Mouse (Mus musculus) neural tube, embryonic 15.5 days (tissue): ENCODE results near the gene Gnai3. TPM values are rescaled to one million over a fixed set of nuclear protein-coding genes. Genes with fewer than 3 reads are reported as not detected.

ENCODE experiments used
- ATAC-seq: fragments of 200-750 bp; cut with Nextera tagmentation; 2 replicates; pipeline ENCODE4 v1.8.0; 2017; ENCODE audit warnings: mild to moderate bottlenecking, moderate TSS enrichment, moderate library complexity; ENCODE audit not compliant: low FRiP score
- H3K27ac ChIP-seq: fragments of 300-500 bp; sonication (generic); replicated peaks from 2 replicates; pipeline ENCODE4 v1.5.1; 2015; ENCODE audit warnings: mild to moderate bottlenecking, inconsistent platforms
- H3K27me3 ChIP-seq: fragments of 300-500 bp; sonication (generic); replicated peaks from 2 replicates; pipeline ENCODE4 v1.6.1; 2015; ENCODE audit warnings: inconsistent platforms
- H3K36me3 ChIP-seq: fragments of 300-500 bp; sonication (generic); 2 replicates; pipeline ENCODE4 v1.6.1; 2015; ENCODE audit warnings: inconsistent platforms
- H3K4me1 ChIP-seq: fragments of 300-500 bp; sonication (generic); 2 replicates; pipeline ENCODE4 v1.6.1; 2015; ENCODE audit warnings: inconsistent platforms
- H3K4me2 ChIP-seq: fragments of 300-500 bp; sonication (generic); 2 replicates; pipeline ENCODE4 v1.6.1; 2015; ENCODE audit warnings: inconsistent platforms, mild to moderate bottlenecking, moderate library complexity
- H3K4me3 ChIP-seq: fragments of 300-500 bp; sonication (generic); replicated peaks from 2 replicates; pipeline ENCODE4 v1.5.1; 2015; ENCODE audit warnings: mild to moderate bottlenecking, inconsistent platforms
- H3K9ac ChIP-seq: fragments of 300-500 bp; sonication (generic); replicated peaks from 2 replicates; pipeline ENCODE4 v1.6.1; 2015; ENCODE audit warnings: mild to moderate bottlenecking, inconsistent platforms
- H3K9me3 ChIP-seq: fragments of 300-500 bp; sonication (generic); replicated peaks from 2 replicates; pipeline ENCODE4 v1.6.1; 2016; ENCODE audit warnings: inconsistent platforms
- WGBS: fragments of 180-500 bp; shearing (Covaris S2); methylation state at CpG from one replicate; pipeline ENCODE4 v1.1.7; 2015; ENCODE audit warnings: mixed read lengths; 5-methylcytosine and 5-hydroxymethylcytosine counted together
- polyA plus RNA-seq: library from polyadenylated mRNA; unstranded; fragments of >200 nt; fragmentation: Nextera tagmentation; extraction: Ambion mirVana; gene quantifications from 2 replicates; pipeline ENCODE4 v1.2.1, GENCODE M21; 2015

Gene Gnai3
- polyA plus RNA-seq, result 103 and 121 TPM in 2 replicates

GRCm38 (mm10) chr3:108145534-108146445, at the start of gene Gnai3:
Gene Gnai3, minus strand, starts transcription at chr3:108146146.
- Histone ChIP-seq H3K9ac (peak within 1 kb of the TSS; percentile 95), H3K4me2 (peak within 1 kb of the TSS; percentile 63), H3K36me3 (no peaks in the 10 kb centered on the region), H3K27ac (peak within 1 kb of the TSS; percentile 96), H3K27me3 (no peaks in the 10 kb centered on the region), H3K9me3 (no peaks in the 10 kb centered on the region), H3K4me3 (peak within 1 kb of the TSS; percentile 96), H3K4me1 (peaks cover 33% of the 10 kb centered on the region)
- under 1% methylated on average over 58 of the region's 63 CpGs for WGBS
- ATAC-seq, result peak; percentile 92

DNA sequence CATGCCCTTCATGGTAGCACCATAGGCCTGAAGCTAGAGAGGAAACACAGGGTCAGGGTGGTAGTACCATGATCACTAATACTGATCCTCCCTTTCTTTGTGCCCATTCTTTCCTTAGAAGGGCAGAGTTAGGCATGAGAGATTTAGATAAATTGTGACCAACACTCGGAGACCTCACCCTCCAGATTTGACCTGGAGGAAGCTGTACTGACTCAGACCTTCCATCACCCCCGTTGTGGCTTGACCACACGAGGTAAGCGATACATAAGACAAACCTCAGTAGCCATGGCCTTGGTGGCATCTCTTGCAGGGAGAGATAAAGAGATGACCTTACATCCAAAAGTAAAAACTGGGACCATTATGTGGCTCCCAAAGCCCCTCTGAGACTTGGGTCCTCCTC, 49.3 kb upstream of the Gnai3 start:
- 91% methylated on average over 4 of the region's 4 CpGs for WGBS
- Histone ChIP-seq H3K9ac (no peak overlapping the region), H3K27me3 (no peaks in the 10 kb centered on the region), H3K4me3 (no peak overlapping the region), H3K27ac (peak overlapping the region; percentile 69), H3K36me3 (peaks cover 7% of the 10 kb centered on the region; the same call in 1 of the 2 replicates), H3K4me2 (no peak overlapping the region), H3K9me3 (no peaks in the 10 kb centered on the region), H3K4me1 (peaks cover 50% of the 10 kb centered on the region)
- ATAC-seq, result no peak

GRCm38 (mm10) chr3:108193686-108194085, 47.7 kb upstream of the Gnai3 start:
- Histone ChIP-seq H3K36me3 (peaks cover 7% of the 10 kb centered on the region; the same call in 1 of the 2 replicates), H3K27ac (no peak overlapping the region), H3K4me2 (no peak overlapping the region), H3K9ac (no peak overlapping the region), H3K9me3 (no peaks in the 10 kb centered on the region), H3K4me1 (peaks cover 55% of the 10 kb centered on the region), H3K4me3 (no peak overlapping the region), H3K27me3 (no peaks in the 10 kb centered on the region)
- ATAC-seq, result no peak
- 71% methylated on average over 4 of the region's 4 CpGs for WGBS

DNA sequence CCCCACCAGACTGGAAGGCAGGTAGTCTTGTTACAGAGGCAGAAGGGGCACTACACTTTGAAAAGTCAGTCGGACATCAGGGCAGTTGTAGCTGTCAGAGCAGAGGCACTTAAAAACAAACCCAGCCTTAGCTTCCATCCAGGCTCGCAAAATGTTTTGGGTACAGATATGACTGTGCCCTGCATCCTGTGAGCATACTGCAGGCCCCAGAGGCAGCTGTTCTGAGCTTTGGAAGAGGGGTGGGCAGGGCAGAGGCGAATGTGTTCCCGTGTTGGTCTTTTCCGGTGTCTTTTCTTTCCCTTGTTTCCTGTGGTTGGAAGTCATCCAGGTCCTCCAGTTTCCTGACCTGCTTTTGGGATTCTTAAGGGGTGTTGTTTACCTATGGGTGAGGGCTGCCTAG, 44.0 kb upstream of the Gnai3 start:
- Histone ChIP-seq H3K4me1 (peaks cover 58% of the 10 kb centered on the region), H3K4me2 (no peak overlapping the region)

GRCm38 (mm10) chr3:108188716-108189490, 43.0 kb upstream of the Gnai3 start:
- ATAC-seq, result no peak
- H3K27ac ChIP-seq, result no peak overlapping the region
- peaks cover 3% of the 10 kb centered on the region; the same call in 1 of the 2 replicates for H3K27me3 ChIP-seq
- peaks cover 55% of the 10 kb centered on the region for H3K4me1 ChIP-seq
- no peak overlapping the region for H3K4me3 ChIP-seq
- no peak overlapping the region for H3K9ac ChIP-seq
- peaks cover 11% of the 10 kb centered on the region; the same call in 1 of the 2 replicates for H3K36me3 ChIP-seq
- 67% methylated on average over 9 of the region's 9 CpGs for WGBS
- no peaks in the 10 kb centered on the region for H3K9me3 ChIP-seq
- peak overlapping the region; percentile 0; the same call in 1 of the 2 replicates for H3K4me2 ChIP-seq

More for the DNA sequence above, 44.0 kb upstream of the Gnai3 start:
- H3K9ac ChIP-seq, result no peak overlapping the region
- WGBS, result 66% methylated on average over 5 of the region's 5 CpGs
- H3K27ac ChIP-seq, result no peak overlapping the region
- no peak overlapping the region for H3K4me3 ChIP-seq
- peaks cover 11% of the 10 kb centered on the region; the same call in 1 of the 2 replicates for H3K36me3 ChIP-seq
- no peak for ATAC-seq
- no peaks in the 10 kb centered on the region for H3K9me3 ChIP-seq
- H3K27me3 ChIP-seq, result no peaks in the 10 kb centered on the region

- Histone ChIP-seq H3K27ac (0 out of 2 replicates have a peak overlapping the region, but pooled peaks have one; percentile 75), H3K4me1 (peaks cover 52% of the 10 kb centered on the region), H3K9me3 (no peaks in the 10 kb centered on the region), H3K4me3 (peak overlapping the region; percentile 76), H3K36me3 (peaks cover 11% of the 10 kb centered on the region; the same call in 1 of the 2 replicates), H3K27me3 (peaks cover 3% of the 10 kb centered on the region; the same call in 1 of the 2 replicates), H3K4me2 (peak overlapping the region; percentile 85), H3K9ac (peak overlapping the region; percentile 82)
- ATAC-seq, result peak; percentile 5; the same call in 1 of the 2 replicates
- 61% methylated on average over 20 of the region's 20 CpGs for WGBS
These were observed 41.3 kb upstream of the Gnai3 start for GRCm38 (mm10) chr3:108187111-108187795.

GRCm38 (mm10) chr3:108186098-108187047, 40.4 kb upstream of the Gnai3 start, which contains the start of gene Amigo1:
Gene Amigo1, plus strand, starts transcription at chr3:108186335.
- peak; percentile 72 for ATAC-seq
- Histone ChIP-seq H3K4me1 (peaks cover 52% of the 10 kb centered on the region), H3K36me3 (peaks cover 6% of the 10 kb centered on the region; the same call in 1 of the 2 replicates), H3K9ac (peak within 1 kb of the TSS; percentile 82), H3K27ac (peak within 1 kb of the TSS; percentile 75), H3K4me2 (peak within 1 kb of the TSS; percentile 85), H3K4me3 (peak within 1 kb of the TSS; percentile 76), H3K27me3 (peaks cover 3% of the 10 kb centered on the region; the same call in 1 of the 2 replicates), H3K9me3 (no peaks in the 10 kb centered on the region)
- WGBS, result 1% methylated on average over 58 of the region's 100 CpGs

DNA sequence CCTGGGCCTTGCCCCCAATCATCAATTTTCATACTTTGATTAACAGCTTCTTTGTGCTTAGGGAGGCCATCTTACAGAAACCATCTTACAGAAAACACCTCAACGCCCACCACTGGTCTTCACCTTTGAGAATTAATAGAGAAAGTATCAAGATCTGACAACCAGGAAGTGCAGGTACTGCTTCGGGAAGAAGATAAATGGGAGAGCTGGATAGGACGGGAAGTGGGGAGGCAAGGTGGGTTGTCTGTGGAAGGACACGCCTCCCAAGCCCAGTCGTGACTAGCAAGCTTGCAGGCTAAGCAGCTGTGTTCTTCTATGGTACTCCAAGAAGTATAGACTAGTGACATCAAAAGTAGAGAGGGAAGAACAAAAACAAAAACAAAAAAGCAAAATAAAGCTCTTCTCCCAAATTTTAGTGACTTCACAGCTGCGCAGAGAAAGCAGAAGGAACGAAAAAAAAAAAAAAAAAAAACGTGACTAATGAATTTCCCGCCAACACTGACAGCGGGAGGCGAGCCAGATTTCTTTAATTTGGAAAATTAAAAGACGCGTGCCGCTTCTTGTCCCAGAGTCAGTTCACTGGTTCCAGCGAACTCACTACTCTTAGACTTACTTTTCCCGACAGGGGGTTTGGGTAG, 39.6 kb upstream of the Gnai3 start:
- peak; percentile 56; the same call in 1 of the 2 replicates for ATAC-seq
- Histone ChIP-seq H3K27ac (peak overlapping the region; percentile 75; the same call in 1 of the 2 replicates), H3K36me3 (peaks cover 6% of the 10 kb centered on the region; the same call in 1 of the 2 replicates), H3K4me2 (peak overlapping the region; percentile 85), H3K27me3 (peaks cover 3% of the 10 kb centered on the region; the same call in 1 of the 2 replicates), H3K4me3 (peak overlapping the region; percentile 76), H3K4me1 (peaks cover 48% of the 10 kb centered on the region), H3K9me3 (no peaks in the 10 kb centered on the region), H3K9ac (peak overlapping the region; percentile 82)
- WGBS, result 4% methylated on average over 16 of the region's 16 CpGs

GRCm38 (mm10) chr3:108184742-108185141, 38.8 kb upstream of the Gnai3 start:
- 87% methylated on average over 3 of the region's 3 CpGs for WGBS
- no peak overlapping the region for H3K4me3 ChIP-seq

More at GRCm38 (mm10) chr3:108184742-108185141, 38.8 kb upstream of the Gnai3 start:
- no peak for ATAC-seq
- Histone ChIP-seq H3K9me3 (no peaks in the 10 kb centered on the region), H3K4me1 (peaks cover 43% of the 10 kb centered on the region), H3K36me3 (peaks cover 6% of the 10 kb centered on the region; the same call in 1 of the 2 replicates), H3K27ac (no peak overlapping the region), H3K9ac (no peak overlapping the region), H3K4me2 (no peak overlapping the region), H3K27me3 (peaks cover 3% of the 10 kb centered on the region; the same call in 1 of the 2 replicates)
